In the genomic region with DNA sequence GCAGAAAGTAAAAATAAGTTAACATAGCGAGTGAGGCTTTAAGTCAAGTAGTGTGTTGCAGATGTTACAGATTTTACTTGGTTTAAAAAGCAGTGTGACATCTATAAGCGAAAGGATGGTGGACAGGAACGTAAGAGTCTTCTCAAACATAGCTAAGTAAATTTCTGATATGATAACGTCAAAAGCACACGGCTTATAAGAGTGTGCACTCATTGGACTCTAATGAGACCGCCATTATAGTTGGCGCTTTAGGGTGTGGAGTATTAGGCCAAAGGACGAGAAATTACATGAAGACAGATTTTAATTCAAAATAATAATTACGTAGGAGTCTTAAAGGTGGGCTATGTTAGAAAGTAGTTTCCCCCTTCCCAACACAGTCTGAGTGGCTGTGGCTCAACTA, we compare ENCODE assay signal across 9 mouse cellular contexts. TPM values are rescaled to one million over a fixed set of nuclear protein-coding genes. Genes with fewer than 3 reads are reported as not detected.
A peak's percentile ranks its signal among the peaks of the same experiment; 100 is the strongest.
DNase-seq lines count a peak whose midpoint lies in the region; ATAC-seq and TF ChIP-seq lines count a peak whose summit lies in the region.
"Had no signal": no experiment of that assay in that cellular context is flagged by ENCODE, and none has a peak within 500 bp of the region (broad histone marks: within the 10 kb centered on the region; RNA-seq: fewer than 3 reads in every experiment).

No protein-coding gene starts in this region.

- DNase-seq in heart, adult 18-20 months = no peak
- DNase-seq in MEL (ENCODE audit: low read depth, low spot score) = no peak
- DNase-seq in hindbrain, embryonic 10.5 days (ENCODE audit: low spot score) = no peak
- no peak for DNase-seq in urinary bladder, adult 18-20 months (ENCODE audit: low spot score in 2 of 2)
- no peak for DNase-seq in cerebellum, postnatal 36 days
- no peak for DNase-seq in adrenal gland, adult 18-20 months (ENCODE audit: low spot score in 2 of 2)

- no peaks in the 10 kb centered on the region for H3K9me3 ChIP-seq in heart, embryonic 15.5 days (replicated peaks)
- H3K9me3 ChIP-seq in MEL (replicated peaks; ENCODE audit: insufficient read depth, low read length) = no peaks in the 10 kb centered on the region
- no peaks in the 10 kb centered on the region for H3K9me3 ChIP-seq in hindbrain, embryonic 10.5 days

- peaks cover 16% of the 10 kb centered on the region for H3K79me2 ChIP-seq in MEL (ENCODE audit: control insufficient read depth, insufficient read depth, low read length, poor library complexity)
- peaks cover 36% of the 10 kb centered on the region; the same call in 1 of the 2 replicates for H3K79me2 ChIP-seq in macrophage (ENCODE audit: inconsistent target)

- no peaks in the 10 kb centered on the region for H3K36me3 ChIP-seq in heart, embryonic 15.5 days
- H3K36me3 ChIP-seq in MEL (ENCODE audit: control insufficient read depth in 1 of 2, insufficient read depth in 2 of 2, low read length in 2 of 2) (peaks cover 0 to 25% of the 10 kb centered on the region in 2 experiments; a peak in 2 of 4 replicates), macrophage (ENCODE audit: inconsistent target) (no peaks in the 10 kb centered on the region)
- no peaks in the 10 kb centered on the region for H3K36me3 ChIP-seq in hindbrain, embryonic 10.5 days

- no peak overlapping the region for H3K27ac ChIP-seq in heart, embryonic 15.5 days
- 0 out of 2 replicates have a peak overlapping the region, but pooled peaks have one; percentile 13 for H3K27ac ChIP-seq in MEL (ENCODE audit: control insufficient read depth, low read depth, low read length)
- H3K27ac ChIP-seq in hindbrain, embryonic 10.5 days = peak overlapping the region; percentile 86
- H3K27ac ChIP-seq in macrophage = peak overlapping the region; percentile 25; the same call in 1 of the 2 replicates

- TF ChIP-seq EP300 in MEL (IDR thresholded peaks at IDR 0.05; ENCODE audit: low read depth in 1 of 2, low read length in 2 of 2) = no peak

- TF ChIP-seq RAD21 in MEL (IDR thresholded peaks at IDR 0.05; ENCODE audit: low read depth, low read length) = no peak

- TF ChIP-seq POLR2A in MEL (IDR thresholded peaks at IDR 0.05; ENCODE audit: control insufficient read depth in 1 of 2, insufficient read depth in 1 of 2, low read depth in 1 of 2, low read length in 2 of 2, poor library complexity in 1 of 2) = no peak

- peak overlapping the region; percentile 87 for H3K4me3 ChIP-seq in heart, embryonic 15.5 days
- H3K4me3 ChIP-seq in MEL (ENCODE audit: control insufficient read depth in 1 of 2, insufficient read depth in 1 of 2, low read depth in 2 of 2, low read length in 2 of 2) (peak overlapping the region; percentile 69 to 85), macrophage (ENCODE audit: inconsistent target) (peak overlapping the region; percentile 74)
- H3K4me3 ChIP-seq in hindbrain, embryonic 10.5 days = peak overlapping the region; percentile 78

- peaks cover 9% of the 10 kb centered on the region for H3K4me1 ChIP-seq in heart, embryonic 15.5 days (replicated peaks)
- peaks cover 10 to 15% of the 10 kb centered on the region in 2 experiments for H3K4me1 ChIP-seq in MEL (ENCODE audit: control insufficient read depth in 1 of 2, insufficient read depth in 2 of 2, low read length in 2 of 2)
- peaks cover 14% of the 10 kb centered on the region for H3K4me1 ChIP-seq in hindbrain, embryonic 10.5 days (replicated peaks)

- no peak for TF ChIP-seq CTCF in MEL (IDR thresholded peaks at IDR 0.05 in 2 of 3, conservative IDR thresholded peaks at IDR 0.05 in 1 of 3; ENCODE audit: control insufficient read depth in 1 of 3, insufficient read depth in 1 of 3, low read depth in 2 of 3, low read length in 3 of 3, poor library complexity in 1 of 3, severe bottlenecking in 1 of 3)

- peak overlapping the region; percentile 85 for H3K4me2 ChIP-seq in heart, embryonic 15.5 days

- WGBS in heart, embryonic 15.5 days = 40% methylated on average over 9 of the region's 9 CpGs
- 56% methylated on average over 9 of the region's 9 CpGs for WGBS in hindbrain, embryonic 10.5 days
- WGBS in macrophage (ENCODE audit: missing documents) = 47% methylated on average over 9 of the region's 9 CpGs

- H3K27me3 ChIP-seq in heart, embryonic 15.5 days = peaks cover 13% of the 10 kb centered on the region
- H3K27me3 ChIP-seq in MEL (ENCODE audit: control insufficient read depth in 1 of 2, insufficient read depth in 2 of 2, low read length in 2 of 2) = peaks cover 7 to 14% of the 10 kb centered on the region in 2 experiments
- peaks cover 12% of the 10 kb centered on the region for H3K27me3 ChIP-seq in hindbrain, embryonic 10.5 days (ENCODE audit: insufficient read depth, poor library complexity, severe bottlenecking)

- H3K9ac ChIP-seq in heart, embryonic 15.5 days = peak overlapping the region; percentile 85
- peak overlapping the region; percentile 66 for H3K9ac ChIP-seq in MEL (ENCODE audit: control insufficient read depth, low read depth, low read length, poor library complexity, severe bottlenecking)

- ATAC-seq in heart, embryonic 15.5 days (replicated peaks; ENCODE audit: insufficient number of reproducible peaks, insufficient read depth, low FRiP score, low read depth) = no peak

TF ChIP-seq in MEL, 35 proteins besides CTCF, POLR2A, EP300 and RAD21:
- no peak for TF ChIP-seq MAZ (IDR thresholded peaks at IDR 0.05; ENCODE audit: low read depth, low read length)
- TF ChIP-seq ZC3H11A (IDR thresholded peaks at IDR 0.05; ENCODE audit: low read depth, low read length) = peak; percentile 12; the same call in 1 of the 2 replicates

RNA-seq across cellular contexts. Expression of a gene that starts 0.4 kb away (rescaled TPM):
- 24.6 and 28.6 TPM in 2 replicates for polyA plus RNA-seq in heart, embryonic 15.5 days (2015; fragmentation: Nextera tagmentation; extraction: Ambion mirVana)
- total RNA-seq in heart, adult 18-20 months (2021) = 10 to 100 TPM; 17.8 to 24.3 TPM
- total RNA-seq in MEL (2012; rRNA removed) = 56.7 and 69.9 TPM in 2 replicates
- polyA plus RNA-seq in MEL (2012; ENCODE audit: insufficient read depth in 1 of 2, insufficient read length in 2 of 2, low read depth in 1 of 2, low replicate concordance in 2 of 2, missing spikeins in 1 of 2) (10 to 100 TPM in 1 of 2 experiments, not detected in 1; 56.7 TPM), macrophage (2018) (14.4 to 17.1 TPM (median 15.9 TPM) in 3 replicates)
- polyA plus RNA-seq in hindbrain, embryonic 10.5 days (2016; fragmentation: Nextera tagmentation; extraction: Ambion mirVana) = 31.6 and 38.0 TPM in 2 replicates
- total RNA-seq in macrophage (2018; cell fraction: chromatin; rRNA removed) = 10 to 100 TPM in 23 of 26 experiments, 1 to 10 TPM in 3; 7.9 to 64.3 (median 25.9) TPM
- total RNA-seq in macrophage (2018; cell fraction: cytosol; rRNA removed) = 10 to 100 TPM; 10.9 to 20.8 (median 15.5) TPM
- 10 to 100 TPM in 24 of 26 experiments, 1 to 10 TPM in 2; 9.9 to 35.2 (median 19.5) TPM for total RNA-seq in macrophage (2018; cell fraction: nucleus; rRNA removed)
- 10 to 100 TPM; 25.9 to 35.0 TPM for total RNA-seq in adrenal gland, adult 18-20 months (2021)

RNA-seq across cellular contexts. Expression of a gene that starts 1.1 kb away (rescaled TPM):
- 78.7 and 103 TPM in 2 replicates for polyA plus RNA-seq in heart, embryonic 15.5 days (2015; fragmentation: Nextera tagmentation; extraction: Ambion mirVana)
- total RNA-seq in heart, adult 18-20 months (2021) = 10 to 100 TPM; 15.8 to 17.2 TPM
- total RNA-seq in MEL (2012; rRNA removed) = 0.07 and 0.08 TPM in 2 replicates
- polyA plus RNA-seq in MEL (2012; ENCODE audit: insufficient read depth in 1 of 2, insufficient read length in 2 of 2, low read depth in 1 of 2, low replicate concordance in 2 of 2, missing spikeins in 1 of 2) = under 1 TPM in 1 of 2 experiments, not detected in 1; 0.03 TPM
- polyA plus RNA-seq in hindbrain, embryonic 10.5 days (2016; fragmentation: Nextera tagmentation; extraction: Ambion mirVana) = 5.9 and 8.1 TPM in 2 replicates
- not detected for total RNA-seq in macrophage (2018; cell fraction: chromatin; rRNA removed)
- not detected for total RNA-seq in macrophage (2018; cell fraction: cytosol; rRNA removed)
- not detected for total RNA-seq in macrophage (2018; cell fraction: nucleus; rRNA removed)
- not detected in 3 replicates for polyA plus RNA-seq in macrophage (2018)
- 1 to 10 TPM; 1.3 to 2.3 TPM for total RNA-seq in adrenal gland, adult 18-20 months (2021)

RNA-seq across cellular contexts. Expression of a gene that starts 20.2 kb away (rescaled TPM):
- polyA plus RNA-seq in heart, embryonic 15.5 days (2015; fragmentation: Nextera tagmentation; extraction: Ambion mirVana) = not detected in 2 replicates
- total RNA-seq in heart, adult 18-20 months (2021) = not detected
- total RNA-seq in MEL (2012; rRNA removed) = 0.04 TPM in 1 of 2 replicates, not detected in the other
- polyA plus RNA-seq in MEL (2012; ENCODE audit: insufficient read depth in 1 of 2, insufficient read length in 2 of 2, low read depth in 1 of 2, low replicate concordance in 2 of 2, missing spikeins in 1 of 2) (under 1 TPM in 1 of 2 experiments, not detected in 1; 0.04 TPM), macrophage (2018) (not detected in 3 replicates)
- not detected in 2 replicates for polyA plus RNA-seq in hindbrain, embryonic 10.5 days (2016; fragmentation: Nextera tagmentation; extraction: Ambion mirVana)
- not detected for total RNA-seq in macrophage (2018; cell fraction: chromatin; rRNA removed)
- total RNA-seq in macrophage (2018; cell fraction: cytosol; rRNA removed) = not detected
- total RNA-seq in macrophage (2018; cell fraction: nucleus; rRNA removed) = not detected
- total RNA-seq in adrenal gland, adult 18-20 months (2021) = not detected
- total RNA-seq: common myeloid progenitor, adult 5-6 weeks had no signal
